Mouse (Mus musculus) brain, adult 10 weeks (tissue): ENCODE measurements around the gene Mapk1. TPM values are rescaled to one million over a fixed set of nuclear protein-coding genes. Genes with fewer than 3 reads are reported as not detected.

Experiments
- polyA plus RNA-seq: library from polyadenylated mRNA; stranded (reverse); fragments of 350-450 nt; fragmentation: Illumina TruSeq; extraction: RNeasy Lipid Tissue Mini Kit (QIAGEN cat#74804); gene quantifications from one replicate; pipeline ENCODE4 v1.2.3, GENCODE M21; 2015; ENCODE audit warnings: low read depth, low replicate concordance

The Mapk1 gene
- 387 TPM for polyA plus RNA-seq

DNA sequence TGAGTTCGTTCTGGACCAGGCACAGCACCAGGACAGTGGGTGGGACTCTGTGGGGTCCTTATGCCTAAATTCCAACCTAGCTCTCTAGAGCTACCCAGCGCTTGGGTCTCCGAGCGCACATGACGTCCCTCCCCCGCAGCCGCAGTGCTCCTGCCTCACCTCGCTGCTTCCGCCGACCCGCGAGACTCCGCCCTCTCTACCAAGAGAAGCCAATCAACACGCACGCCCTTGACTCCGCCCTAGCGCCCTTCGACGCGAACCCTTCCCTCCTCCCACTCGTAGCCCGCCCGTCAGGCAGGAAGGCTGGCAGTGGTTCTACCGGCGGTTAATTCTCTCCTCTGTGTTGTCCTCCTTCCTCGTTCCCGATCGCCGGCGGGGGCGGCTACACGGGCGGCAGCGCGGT lies at the start of gene Mapk1:
Gene Mapk1 (plus strand): TSS at position 252 of the 403 bp plus-strand sequence.

DNA sequence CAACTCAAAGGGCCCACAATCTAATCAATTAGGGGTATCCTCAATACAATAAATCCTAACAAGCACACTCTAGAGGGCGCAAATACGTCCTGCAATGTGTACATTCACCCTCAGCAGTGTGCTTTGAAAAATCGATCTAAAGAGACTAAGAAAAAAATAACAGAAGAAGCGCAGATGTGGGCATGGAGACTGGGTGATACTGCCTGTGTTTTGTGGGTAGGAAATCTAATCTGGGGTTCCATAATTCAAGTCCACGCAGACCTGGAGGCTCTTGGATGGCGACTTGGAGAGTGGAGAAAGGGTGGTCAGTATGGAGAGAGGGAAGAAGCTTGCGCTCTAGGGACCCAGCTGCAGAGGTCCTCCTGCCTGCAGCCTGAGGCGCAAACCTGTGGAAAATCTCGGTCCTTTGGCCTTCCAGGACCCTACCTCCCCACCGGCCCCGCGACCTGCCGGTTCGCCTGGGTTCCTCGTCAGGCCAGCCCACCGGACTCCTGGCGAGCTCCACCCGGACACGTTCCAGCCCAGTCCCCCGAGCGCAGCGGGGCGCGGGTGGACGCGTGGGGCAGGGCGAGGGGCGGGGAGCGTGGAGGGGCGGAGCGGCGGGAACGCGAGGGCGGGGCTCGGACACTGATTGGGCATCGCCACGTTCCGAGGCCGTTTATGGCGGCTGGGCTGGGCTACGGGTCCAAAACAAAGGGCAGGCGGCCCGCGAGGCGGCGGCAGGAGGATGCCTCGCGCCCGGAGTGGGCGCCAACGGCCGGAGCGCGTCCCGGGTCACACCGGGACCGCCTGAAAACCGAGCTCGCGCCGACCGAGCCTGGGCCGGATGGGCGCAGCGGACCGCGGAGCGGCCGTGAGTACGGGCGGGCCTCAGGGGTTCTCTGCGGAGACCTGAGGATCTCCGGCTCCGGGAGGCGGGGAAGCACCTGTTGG lies 86.6 kb downstream of the Mapk1 start, which contains the start of gene Ypel1:
Gene Ypel1 (plus strand): TSS at position 186 of the 933 bp plus-strand sequence.

Other genes starting within 250 kb of the Mapk1 start
- gene Spag6l, start 153.9 kb upstream of the Mapk1 start, polyA plus RNA-seq: 7.5 TPM
- gene Igll1, start 119.4 kb upstream of the Mapk1 start, polyA plus RNA-seq: not detected
- 44.4 TPM for gene Top3b, start 112.6 kb upstream of the Mapk1 start, polyA plus RNA-seq
- not detected for gene Vpreb1, start 112.5 kb upstream of the Mapk1 start, polyA plus RNA-seq
- gene Ppm1f, start 86.9 kb upstream of the Mapk1 start, polyA plus RNA-seq: 40.1 TPM
- gene Ypel1, start 86.3 kb downstream of the Mapk1 start, polyA plus RNA-seq: 26.7 TPM
- gene Ppil2, start 127.9 kb downstream of the Mapk1 start, polyA plus RNA-seq: 99.5 TPM
- 2.1 TPM for gene 2610318N02Rik, start 141.8 kb downstream of the Mapk1 start, polyA plus RNA-seq
- gene Sdf2l1, start 149.0 kb downstream of the Mapk1 start, polyA plus RNA-seq: 27.5 TPM
- gene Ydjc, start 161.2 kb downstream of the Mapk1 start, polyA plus RNA-seq: 20.9 TPM
- 2.4 TPM for gene Ccdc116, start 163.8 kb downstream of the Mapk1 start, polyA plus RNA-seq
- gene Ube2l3, start 219.3 kb downstream of the Mapk1 start, polyA plus RNA-seq: 161 TPM
- 1.5 TPM for gene Rimbp3, start 225.2 kb downstream of the Mapk1 start, polyA plus RNA-seq